Mouse (Mus musculus): ENCODE results near the gene Syt5.
"Not testable (repeated sequence)": the region's sequence is repeated elsewhere in the genome, so short reads cannot be mapped to it uniquely, and the experiment has no call there.

Syt5 gene

GRCm38 (mm10) chr7:4547221-4547641 lies at the start of gene Syt5:
Syt5 (minus strand) TSS chr7:4547541.
- no peak for DNase-seq

DNA sequence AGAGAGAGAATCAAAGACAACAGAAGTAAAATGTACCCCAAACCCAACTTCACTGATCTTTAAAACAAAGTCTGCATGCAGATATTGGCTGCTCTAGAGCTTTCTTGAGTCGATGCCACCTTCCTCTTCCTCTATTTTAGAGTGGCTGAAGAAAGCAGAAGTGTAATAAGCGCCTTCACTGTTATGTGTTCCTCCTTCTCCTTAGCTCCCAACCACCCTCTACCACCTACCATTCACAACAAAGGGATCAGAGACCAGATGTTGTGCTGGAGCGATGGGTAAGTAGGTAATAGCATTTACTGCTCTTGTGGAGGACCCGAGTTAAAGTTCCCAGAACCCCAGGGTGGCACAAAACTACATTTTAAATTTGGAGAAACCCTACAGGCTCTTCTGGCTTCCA lies 49.7 kb upstream of the Syt5 start:
- DNase-seq, result not testable (repeated sequence)

DNA sequence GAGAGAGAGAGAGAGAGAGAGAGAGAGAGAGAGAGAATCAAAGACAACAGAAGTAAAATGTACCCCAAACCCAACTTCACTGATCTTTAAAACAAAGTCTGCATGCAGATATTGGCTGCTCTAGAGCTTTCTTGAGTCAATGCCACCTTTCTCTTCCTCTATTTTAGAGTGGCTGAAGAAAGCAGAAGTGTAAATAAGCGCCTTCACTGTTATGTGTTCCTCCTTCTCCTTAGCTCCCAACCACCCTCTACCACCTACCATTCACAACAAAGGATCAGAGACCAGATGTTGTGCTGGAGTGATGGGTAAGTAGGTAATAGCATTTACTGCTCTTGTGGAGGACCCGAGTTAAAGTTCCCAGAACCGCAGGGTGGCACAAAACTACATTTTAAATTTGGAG lies 34.1 kb upstream of the Syt5 start:
- DNase-seq, result not testable (repeated sequence)

DNA sequence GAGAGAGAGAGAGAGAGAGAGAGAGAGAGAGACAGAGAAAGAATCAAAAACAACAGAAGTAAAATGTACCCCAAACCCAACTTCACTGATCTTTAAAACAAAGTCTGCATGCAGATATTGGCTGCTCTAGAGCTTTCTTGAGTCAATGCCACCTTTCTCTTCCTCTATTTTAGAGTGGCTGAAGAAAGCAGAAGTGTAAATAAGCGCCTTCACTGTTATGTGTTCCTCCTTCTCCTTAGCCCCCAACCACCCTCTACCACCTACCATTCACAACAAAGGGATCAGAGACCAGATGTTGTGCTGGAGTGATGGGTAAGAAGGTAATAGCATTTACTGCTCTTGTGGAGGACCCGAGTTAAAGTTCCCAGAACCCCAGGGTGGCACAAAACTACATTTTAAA lies 25.0 kb upstream of the Syt5 start:
- DNase-seq, result not testable (repeated sequence)

GRCm38 (mm10) chr7:4562660-4563059 lies 15.3 kb upstream of the Syt5 start:
- no peak for DNase-seq

GRCm38 (mm10) chr7:4557167-4557560 lies 9.8 kb upstream of the Syt5 start:
- no peak for DNase-seq

DNA sequence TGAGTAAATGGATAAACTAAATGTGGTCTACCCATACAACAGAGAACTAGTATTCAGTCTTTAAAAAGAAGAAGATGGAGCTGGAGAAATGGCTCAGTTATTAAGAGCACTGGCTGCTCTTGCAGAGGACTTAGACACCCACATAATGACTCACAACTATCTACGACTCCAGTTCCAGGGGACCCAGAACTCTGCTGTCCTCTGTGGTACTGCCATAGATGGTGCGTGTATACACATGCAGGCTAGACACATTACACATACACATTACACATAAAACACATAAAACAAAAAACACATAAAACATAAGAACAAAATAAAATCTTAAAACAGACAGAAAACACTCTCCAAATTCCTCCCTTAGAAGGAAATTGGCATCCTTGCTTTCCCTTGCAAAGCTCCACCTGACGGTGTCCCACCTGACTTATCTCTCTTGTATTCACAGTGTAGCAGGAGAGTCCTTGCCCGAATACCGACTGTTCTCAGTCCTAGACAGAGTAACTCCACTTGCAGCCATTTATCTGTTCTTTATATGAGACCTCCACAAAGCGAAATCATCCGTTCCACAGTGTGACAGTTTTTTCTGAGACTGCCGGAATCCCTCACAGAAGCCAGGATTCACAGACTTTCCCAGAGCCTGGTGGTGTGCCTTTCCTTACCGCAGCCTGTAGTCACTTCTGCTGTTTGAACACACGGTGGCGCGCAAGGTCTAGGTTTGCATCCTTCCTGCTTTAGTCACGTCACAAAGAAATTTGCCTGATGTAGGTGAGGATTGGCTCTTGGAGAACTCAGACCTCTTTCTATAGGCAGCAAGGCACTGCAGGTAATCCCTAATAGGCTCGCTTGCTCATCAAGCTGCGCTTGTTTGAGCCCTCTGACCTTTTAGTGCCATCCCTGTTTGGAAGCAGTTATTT lies 9.2 kb upstream of the Syt5 start:
- peak; percentile 69 to 73 for DNase-seq

DNA sequence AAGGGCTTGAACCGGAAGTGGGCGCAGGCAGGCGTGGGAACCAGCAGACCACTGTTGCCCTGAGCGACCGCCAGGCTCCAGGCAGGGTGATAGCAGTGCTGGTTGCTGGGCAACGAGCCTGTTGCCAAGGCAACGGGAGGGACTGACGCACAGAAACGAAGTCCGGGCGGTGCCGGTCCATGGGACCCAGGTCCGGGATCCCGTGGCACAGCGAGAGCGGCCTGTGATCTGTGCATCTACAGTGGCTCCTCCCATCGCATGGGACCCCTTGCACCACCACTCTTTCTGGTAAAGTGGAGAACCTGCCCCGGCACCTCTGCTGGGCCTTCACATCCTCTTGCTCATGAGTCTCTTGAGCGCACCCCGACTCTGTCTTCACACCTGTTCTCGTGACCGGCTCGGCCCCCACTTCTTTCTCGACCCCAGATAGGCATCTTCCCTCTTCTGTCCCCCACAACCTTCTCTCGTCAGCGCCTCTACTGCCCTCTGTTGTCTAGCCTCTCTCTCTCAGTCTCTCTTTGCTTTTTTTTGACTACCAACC lies 680 bp downstream of the Syt5 start:
- no peak for DNase-seq

GRCm38 (mm10) chr7:4546050-4546449 lies 1.3 kb downstream of the Syt5 start:
- no peak for DNase-seq

GRCm38 (mm10) chr7:4542013-4542412 lies 5.3 kb downstream of the Syt5 start:
- DNase-seq, result no peak

DNA sequence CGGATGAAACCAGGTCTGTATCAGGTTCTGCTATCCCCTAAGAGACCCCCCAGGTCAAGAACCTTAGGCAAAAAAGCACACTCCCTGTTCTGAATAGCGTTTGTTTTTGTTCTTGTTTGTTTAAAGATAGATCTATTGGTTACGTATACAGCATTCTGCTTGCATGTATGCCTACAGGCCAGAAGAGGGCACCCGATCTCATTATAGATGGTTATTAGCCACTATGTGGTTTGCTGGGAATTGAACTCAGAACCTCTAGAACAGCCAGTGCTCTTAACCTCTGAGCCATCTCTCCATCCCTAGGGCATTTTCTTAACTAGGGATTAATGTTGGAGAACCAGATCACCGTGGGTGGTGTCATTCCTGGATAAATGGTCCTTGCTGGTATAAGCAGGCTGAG lies 6.0 kb downstream of the Syt5 start:
- DNase-seq, result no peak

DNA sequence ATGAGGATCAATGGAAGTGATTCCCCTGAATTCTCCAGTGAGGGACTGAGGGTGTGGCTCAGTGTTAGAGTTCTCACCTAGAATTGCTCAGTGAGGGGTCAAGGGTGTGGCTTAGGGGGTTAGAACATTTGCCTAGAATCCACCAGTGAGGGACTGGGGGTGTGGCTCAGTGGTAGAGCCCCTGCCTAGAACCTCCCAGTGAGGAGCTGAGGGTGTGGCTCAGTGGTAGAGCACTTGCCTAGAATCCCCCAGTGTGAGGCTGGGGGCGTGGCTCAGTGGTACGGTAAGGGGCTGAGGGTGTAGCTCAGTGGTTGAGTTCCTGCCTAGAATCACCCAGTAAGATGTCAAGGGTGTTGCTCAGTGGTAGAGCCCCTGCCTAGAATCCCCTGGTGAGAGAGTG lies 8.3 kb downstream of the Syt5 start:
- DNase-seq, result no peak

DNA sequence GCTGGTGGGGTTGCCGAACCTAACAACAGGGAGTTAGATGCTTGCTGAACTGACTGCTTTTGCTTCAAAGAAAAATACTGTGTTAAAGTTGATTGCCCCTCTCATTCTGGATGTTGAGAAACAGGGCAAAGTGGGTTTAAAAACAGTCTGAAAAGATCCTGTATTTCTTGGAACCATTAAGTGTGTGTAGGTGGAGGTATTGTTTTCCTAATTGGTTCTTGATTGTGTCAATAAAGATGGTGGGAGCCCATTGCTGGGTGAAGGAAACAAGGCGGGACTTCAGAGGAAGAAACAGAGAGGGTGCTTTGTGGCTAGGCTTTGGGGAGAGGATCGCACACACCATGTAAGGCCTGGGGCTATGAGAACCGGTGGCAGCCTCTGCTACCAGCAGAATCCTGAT lies 10.2 kb downstream of the Syt5 start:
- DNase-seq, result no peak

DNA sequence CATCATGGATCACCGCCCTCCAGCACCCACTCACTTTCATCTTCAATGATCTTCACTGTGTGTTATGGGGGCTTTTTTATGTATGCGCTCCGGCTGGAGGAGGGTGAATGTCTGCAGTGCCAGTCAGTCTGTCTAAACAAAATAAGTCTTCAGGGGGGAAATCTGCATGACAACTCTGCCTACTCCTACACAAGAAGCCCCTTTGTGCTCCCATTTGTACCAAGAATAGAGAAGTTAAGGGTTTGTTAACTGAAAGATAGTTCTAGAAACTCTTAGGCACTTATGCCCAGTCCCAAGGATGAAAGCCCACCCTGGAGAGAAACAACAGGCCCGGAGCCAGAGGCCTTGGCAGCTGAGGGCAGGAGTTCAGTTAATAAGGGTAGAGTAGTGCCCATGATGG lies 11.0 kb downstream of the Syt5 start:
- no peak for DNase-seq

GRCm38 (mm10) chr7:4532005-4532729 lies 15.2 kb downstream of the Syt5 start, which contains the start of gene Dnaaf3:
Dnaaf3 (minus strand) TSS chr7:4532453.
- DNase-seq, result no peak

DNA sequence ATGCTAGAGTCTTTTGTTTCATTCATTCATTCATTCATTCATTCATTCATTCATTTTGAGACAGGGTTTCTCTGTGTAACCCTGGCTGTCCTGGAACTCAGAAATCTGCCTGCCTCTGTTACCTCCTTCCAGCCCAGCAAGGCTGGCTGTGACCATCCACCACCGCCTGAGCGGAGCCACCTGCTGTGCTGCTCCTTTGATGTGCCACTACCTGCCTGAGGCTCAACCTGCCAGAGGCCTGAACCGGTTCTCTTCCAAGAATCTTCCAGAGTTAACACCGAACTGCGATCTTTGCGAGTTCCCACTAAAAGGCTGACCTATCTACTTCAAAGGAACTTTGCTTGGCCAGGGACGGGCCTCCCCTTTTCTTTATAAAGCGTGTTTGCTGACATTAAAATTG lies 17.2 kb downstream of the Syt5 start:
- not testable (repeated sequence) for DNase-seq

DNA sequence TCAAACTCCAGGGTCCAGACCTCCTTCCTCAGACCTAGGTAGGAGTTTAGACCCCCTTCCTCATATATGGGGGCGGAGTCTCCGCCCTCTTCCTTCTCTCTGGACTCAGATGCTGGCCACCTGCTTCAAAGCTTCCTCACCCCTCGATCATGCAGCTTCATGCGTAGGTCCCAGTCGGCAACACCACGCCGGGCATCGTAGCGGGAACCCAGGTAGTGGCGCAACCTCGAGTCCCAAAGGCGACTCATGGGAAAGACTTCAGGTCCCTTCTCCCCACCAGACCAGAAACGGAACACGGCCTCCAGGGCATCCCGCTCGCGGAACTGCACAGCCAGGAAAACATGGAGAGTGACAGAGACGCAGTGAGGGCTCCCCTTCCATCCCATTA lies 20.0 kb downstream of the Syt5 start:
- no peak for DNase-seq

- peak; percentile 72 to 81 for DNase-seq
Measured at GRCm38 (mm10) chr7:4526341-4527301, 20.7 kb downstream of the Syt5 start.

DNA sequence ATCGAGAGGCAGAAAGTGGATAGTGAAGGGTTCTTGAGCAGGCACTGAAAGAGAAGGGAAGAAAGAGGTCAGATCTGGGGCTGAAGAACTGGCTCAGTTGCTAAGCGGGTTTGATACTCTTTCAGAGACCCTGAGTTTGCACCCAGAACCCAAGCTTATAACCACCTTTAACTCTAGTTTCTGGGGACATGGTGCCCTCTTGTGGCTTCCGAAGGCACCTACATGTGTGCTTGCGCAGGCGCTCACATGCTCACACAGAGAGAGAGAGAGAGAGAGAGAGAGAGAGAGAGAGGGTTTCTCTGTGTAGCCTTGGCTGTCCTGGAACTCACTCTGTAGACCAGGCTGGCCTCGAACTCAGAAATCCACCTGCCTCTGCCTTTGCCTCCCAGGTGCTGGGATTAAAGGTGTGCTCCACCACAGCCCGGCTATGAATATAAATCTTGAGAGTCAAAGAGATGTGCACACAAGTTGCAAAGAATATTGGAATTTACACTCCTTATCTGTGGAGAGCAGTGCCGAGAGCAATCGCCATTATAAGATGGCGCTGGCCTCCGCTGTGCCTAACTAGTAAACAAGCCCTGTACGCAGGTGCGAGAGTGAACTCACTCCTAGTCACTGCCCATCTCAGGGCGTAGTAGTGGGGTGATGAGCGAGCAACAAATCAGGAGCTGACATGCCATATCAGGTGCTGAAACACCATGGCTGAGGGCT lies 23.0 kb downstream of the Syt5 start, which contains the start of gene Tnni3:
Gene Tnni3 (minus strand): TSS at position 18 of the 711 bp plus-strand sequence.
- DNase-seq, result peak; percentile 46 to 49

DNA sequence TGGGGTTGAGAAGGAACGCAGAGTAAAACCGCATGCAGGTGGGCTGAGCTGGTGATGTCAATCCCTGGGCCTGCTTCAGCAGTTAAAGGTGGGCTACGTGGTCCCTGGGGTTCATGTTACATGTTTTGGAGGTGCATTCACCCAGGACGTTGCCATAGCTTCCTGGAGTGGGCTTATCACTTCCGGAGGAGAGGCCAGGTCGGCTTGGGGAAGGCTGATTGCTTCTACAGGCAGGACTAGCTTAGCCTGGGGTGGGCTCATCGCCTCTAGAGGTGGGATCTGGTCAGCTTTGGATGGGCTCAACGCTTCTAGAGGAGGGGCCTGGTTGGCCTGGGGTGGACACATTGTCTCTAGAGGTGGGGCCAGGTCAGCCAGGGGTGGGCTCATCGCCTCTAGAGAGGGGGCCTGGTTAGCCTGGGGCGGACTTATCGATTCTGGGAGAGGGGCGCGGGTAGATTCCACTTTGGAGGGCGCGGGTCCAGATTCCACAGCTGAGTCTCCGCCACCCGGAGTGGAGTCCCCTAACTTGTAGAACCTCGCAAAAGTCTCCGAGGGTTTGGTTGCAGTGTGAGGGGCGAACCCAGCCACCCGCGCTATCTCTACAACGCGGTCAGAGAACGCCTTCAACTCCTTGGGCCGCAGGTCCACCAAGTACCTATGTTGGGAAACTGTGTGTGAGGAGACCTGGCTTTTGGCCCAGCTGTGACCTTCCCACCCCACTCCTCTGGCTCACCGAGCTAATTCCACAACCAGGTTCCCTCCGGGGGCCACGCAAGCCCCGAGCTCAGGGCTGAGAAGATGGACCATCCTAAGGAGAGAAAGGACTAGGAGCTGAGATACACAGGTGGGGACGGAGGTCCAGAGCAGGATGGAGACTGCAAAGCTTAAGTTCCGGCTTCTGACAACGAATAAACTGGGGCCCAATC lies 23.9 kb downstream of the Syt5 start:
- DNase-seq, result no peak

DNA sequence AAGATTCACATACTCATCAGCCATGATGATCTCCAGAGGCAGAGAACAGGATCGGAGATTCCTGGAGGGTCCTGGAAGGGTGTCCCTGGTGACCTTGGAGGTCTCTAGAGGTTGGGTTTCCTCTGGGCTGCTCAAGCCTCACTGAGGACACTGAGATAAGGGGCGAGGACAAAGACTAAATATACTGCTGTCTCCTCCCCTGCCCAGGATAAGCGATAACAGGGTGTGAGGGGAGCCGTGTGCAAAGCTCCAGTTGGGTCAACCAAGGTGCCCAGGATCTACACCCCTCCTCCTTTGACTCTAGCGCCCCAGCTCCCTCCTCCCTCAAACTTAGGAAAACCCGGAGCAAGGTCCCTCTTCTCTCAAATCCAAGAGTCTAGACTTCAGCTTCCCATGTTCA lies 25.0 kb downstream of the Syt5 start:
- DNase-seq, result no peak

All from thymus, postnatal 36 days (tissue).